Mouse (Mus musculus): Measurements from ENCODE around the gene Galnt2. TPM values are rescaled to one million over a fixed set of nuclear protein-coding genes. Genes with fewer than 3 reads are reported as not detected.

Galnt2 gene
- polyA plus RNA-seq, 1 experiment from 2014 or later: 46.4 TPM

DNA sequence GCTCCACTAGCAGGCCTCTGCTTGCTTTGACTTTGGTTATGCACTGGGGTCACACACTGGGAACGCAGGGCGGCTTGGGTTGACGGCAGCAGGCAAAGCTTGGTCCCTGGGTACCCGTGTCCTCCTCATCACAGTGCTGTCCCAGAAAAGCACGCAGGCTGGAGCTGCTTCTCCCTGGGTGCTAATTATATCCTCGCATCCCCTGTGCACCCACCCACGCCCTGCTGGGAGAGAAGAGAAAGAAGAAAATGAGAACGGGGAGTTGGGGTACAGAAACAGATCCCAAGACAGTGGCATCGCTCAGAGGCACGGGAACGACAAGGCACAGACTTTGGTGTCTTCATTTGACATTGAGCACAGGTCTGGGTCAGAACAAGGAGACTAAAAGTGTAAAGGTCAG is 158.3 kb downstream of the Galnt2 start:
- no peak overlapping the region for H3K4me2 ChIP-seq (ENCODE audit: low read depth, low read length)
- no peak overlapping the region for H3K4me3 ChIP-seq (ENCODE audit: low read length)
- no peaks in the 10 kb centered on the region for H3K27me3 ChIP-seq (ENCODE audit: control insufficient read depth, insufficient read depth, low read depth, low read length)
- H3K9ac ChIP-seq (ENCODE audit: low read length): no peak overlapping the region
- WGBS: 80% methylated on average over 11 of the region's 11 CpGs
- H3K4me1 ChIP-seq (replicated peaks; ENCODE audit: control insufficient read depth, insufficient read depth, low read length): no peaks in the 10 kb centered on the region
- no peaks in the 10 kb centered on the region for H3K9me3 ChIP-seq (ENCODE audit: control insufficient read depth, low read length)
- ATAC-seq (ENCODE audit: low read depth): no peak
- no peaks in the 10 kb centered on the region for H3K36me3 ChIP-seq (ENCODE audit: control insufficient read depth, insufficient read depth, low read length)
- H3K27ac ChIP-seq (ENCODE audit: low read length): no peak overlapping the region

DNA sequence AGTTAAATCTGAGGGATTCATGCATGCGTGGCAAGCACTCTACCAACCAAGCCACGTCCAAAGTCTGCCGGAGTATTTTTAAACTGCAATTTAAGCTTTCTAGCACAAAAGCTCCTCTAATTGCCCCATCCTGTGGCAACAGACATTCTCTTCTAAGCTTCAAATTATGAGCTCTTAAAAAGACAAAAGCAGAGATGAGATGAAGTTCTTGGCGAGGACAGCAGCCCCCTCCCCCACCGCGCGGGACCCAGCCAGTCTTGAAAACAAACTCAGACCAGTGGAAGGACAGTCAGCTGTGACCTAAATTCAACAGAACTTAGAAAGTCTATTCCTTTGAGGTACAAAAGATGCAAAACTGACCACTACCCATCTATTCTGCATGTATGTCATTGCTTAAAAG is 160.0 kb downstream of the Galnt2 start:
- Histone ChIP-seq H3K4me3 (ENCODE audit: low read length) (no peak overlapping the region), H3K27ac (ENCODE audit: low read length) (no peak overlapping the region), H3K4me2 (ENCODE audit: low read depth, low read length) (no peak overlapping the region), H3K9me3 (ENCODE audit: control insufficient read depth, low read length) (no peaks in the 10 kb centered on the region), H3K4me1 (replicated peaks; ENCODE audit: control insufficient read depth, insufficient read depth, low read length) (0 out of 2 replicates have a peak, but pooled peaks cover 3% of the 10 kb centered on the region), H3K36me3 (ENCODE audit: control insufficient read depth, insufficient read depth, low read length) (no peaks in the 10 kb centered on the region), H3K27me3 (ENCODE audit: control insufficient read depth, insufficient read depth, low read depth, low read length) (no peaks in the 10 kb centered on the region), H3K9ac (ENCODE audit: low read length) (no peak overlapping the region)
- WGBS: 80% methylated on average over 7 of the region's 7 CpGs
- ATAC-seq (ENCODE audit: low read depth): no peak

DNA sequence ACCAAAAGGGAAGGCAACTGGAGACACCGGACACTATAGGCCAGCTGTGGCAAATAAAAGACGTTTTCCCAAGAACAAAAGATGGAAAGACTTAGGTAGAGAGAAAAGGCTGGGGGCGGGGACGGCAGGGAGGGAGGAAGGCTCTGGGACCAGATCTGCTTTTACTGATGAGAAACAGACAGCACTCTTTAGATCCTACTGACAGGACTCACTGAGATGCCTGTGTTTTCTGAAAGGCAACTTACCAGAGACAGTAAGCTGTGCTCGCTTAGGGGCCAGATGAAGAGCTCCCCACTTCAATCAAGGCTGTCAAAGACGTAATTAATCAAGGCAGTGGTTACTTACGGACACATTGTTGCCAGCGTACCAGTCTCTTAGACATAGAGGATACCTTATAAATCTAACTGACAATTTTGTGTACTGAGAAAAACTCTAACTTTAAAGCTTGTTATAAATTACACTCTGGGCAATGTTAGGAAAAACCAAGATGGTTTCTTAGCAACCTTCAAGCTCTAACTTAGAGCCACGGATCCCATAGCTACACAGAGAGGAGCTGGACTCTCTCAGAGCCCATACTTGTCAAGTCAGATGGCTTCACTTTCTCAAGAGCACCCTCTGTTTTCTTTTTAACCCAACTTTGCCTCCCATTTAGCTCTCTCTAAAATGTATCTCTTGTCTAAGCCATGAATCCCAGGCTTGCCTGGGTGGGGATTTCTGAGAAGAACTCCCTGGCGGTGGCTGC is 161.3 kb downstream of the Galnt2 start:
- Histone ChIP-seq H3K9me3 (ENCODE audit: control insufficient read depth, low read length) (no peaks in the 10 kb centered on the region), H3K4me2 (ENCODE audit: low read depth, low read length) (no peak overlapping the region), H3K4me3 (ENCODE audit: low read length) (no peak overlapping the region), H3K36me3 (ENCODE audit: control insufficient read depth, insufficient read depth, low read length) (no peaks in the 10 kb centered on the region), H3K4me1 (replicated peaks; ENCODE audit: control insufficient read depth, insufficient read depth, low read length) (peaks cover 7% of the 10 kb centered on the region; the same call in 1 of the 2 replicates), H3K9ac (ENCODE audit: low read length) (no peak overlapping the region), H3K27me3 (ENCODE audit: control insufficient read depth, insufficient read depth, low read depth, low read length) (no peaks in the 10 kb centered on the region), H3K27ac (ENCODE audit: low read length) (no peak overlapping the region)
- 58% methylated on average over 10 of the region's 10 CpGs for WGBS
- no peak for ATAC-seq (ENCODE audit: low read depth)

DNA sequence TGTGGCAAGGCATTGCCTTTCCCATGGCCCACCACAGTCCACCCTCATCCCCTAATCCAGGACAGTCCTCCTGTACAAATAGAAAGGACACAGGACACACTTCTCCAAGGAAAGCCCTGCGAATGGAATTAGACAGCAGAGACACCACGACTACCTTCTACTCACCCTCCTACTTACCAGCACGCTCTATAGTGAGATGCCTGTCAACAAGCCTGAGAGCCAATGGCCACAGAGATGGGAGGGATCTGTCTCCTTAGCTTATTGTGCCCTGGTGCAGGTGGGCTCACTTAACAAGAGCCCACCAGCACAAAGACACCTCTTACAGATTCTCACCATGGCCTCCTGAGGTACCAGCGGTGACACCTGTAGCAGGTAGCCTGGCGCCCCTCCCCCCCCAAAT is 161.8 kb downstream of the Galnt2 start:
- Histone ChIP-seq H3K9me3 (ENCODE audit: control insufficient read depth, low read length) (no peaks in the 10 kb centered on the region), H3K4me1 (replicated peaks; ENCODE audit: control insufficient read depth, insufficient read depth, low read length) (peaks cover 12% of the 10 kb centered on the region; the same call in 1 of the 2 replicates), H3K9ac (ENCODE audit: low read length) (no peak overlapping the region), H3K27ac (ENCODE audit: low read length) (no peak overlapping the region), H3K4me3 (ENCODE audit: low read length) (no peak overlapping the region), H3K27me3 (ENCODE audit: control insufficient read depth, insufficient read depth, low read depth, low read length) (no peaks in the 10 kb centered on the region), H3K36me3 (ENCODE audit: control insufficient read depth, insufficient read depth, low read length) (no peaks in the 10 kb centered on the region), H3K4me2 (ENCODE audit: low read depth, low read length) (no peak overlapping the region)
- 72% methylated on average over 5 of the region's 5 CpGs for WGBS
- ATAC-seq (ENCODE audit: low read depth): no peak

DNA sequence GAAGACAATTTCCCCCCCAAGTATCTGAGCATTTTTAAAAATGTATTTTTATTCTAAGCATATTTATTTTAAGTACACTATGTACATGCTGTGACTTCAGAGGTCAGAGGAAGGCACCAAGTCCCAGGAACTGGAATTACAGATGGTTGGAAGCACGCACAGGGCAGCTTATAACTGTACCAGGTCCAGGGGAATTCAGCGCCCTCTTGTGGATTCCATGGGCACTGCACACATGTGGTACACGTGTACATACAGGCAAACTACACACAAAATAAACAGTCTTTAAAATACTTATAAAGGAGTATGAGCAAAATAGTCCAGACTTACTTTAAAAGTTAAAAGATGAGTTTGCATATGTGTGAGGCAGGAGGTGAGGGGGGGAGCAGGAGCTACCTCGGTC is 162.7 kb downstream of the Galnt2 start:
- H3K36me3 ChIP-seq (ENCODE audit: control insufficient read depth, insufficient read depth, low read length): no peaks in the 10 kb centered on the region
- no peak overlapping the region for H3K9ac ChIP-seq (ENCODE audit: low read length)
- peaks cover 15% of the 10 kb centered on the region for H3K4me1 ChIP-seq (replicated peaks; ENCODE audit: control insufficient read depth, insufficient read depth, low read length)
- H3K4me2 ChIP-seq (ENCODE audit: low read depth, low read length): no peak overlapping the region
- H3K9me3 ChIP-seq (ENCODE audit: control insufficient read depth, low read length): no peaks in the 10 kb centered on the region
- H3K27me3 ChIP-seq (ENCODE audit: control insufficient read depth, insufficient read depth, low read depth, low read length): no peaks in the 10 kb centered on the region
- no peak overlapping the region for H3K27ac ChIP-seq (ENCODE audit: low read length)
- ATAC-seq (ENCODE audit: low read depth): no peak
- no peak overlapping the region for H3K4me3 ChIP-seq (ENCODE audit: low read length)
- 84% methylated on average over 4 of the region's 4 CpGs for WGBS

DNA sequence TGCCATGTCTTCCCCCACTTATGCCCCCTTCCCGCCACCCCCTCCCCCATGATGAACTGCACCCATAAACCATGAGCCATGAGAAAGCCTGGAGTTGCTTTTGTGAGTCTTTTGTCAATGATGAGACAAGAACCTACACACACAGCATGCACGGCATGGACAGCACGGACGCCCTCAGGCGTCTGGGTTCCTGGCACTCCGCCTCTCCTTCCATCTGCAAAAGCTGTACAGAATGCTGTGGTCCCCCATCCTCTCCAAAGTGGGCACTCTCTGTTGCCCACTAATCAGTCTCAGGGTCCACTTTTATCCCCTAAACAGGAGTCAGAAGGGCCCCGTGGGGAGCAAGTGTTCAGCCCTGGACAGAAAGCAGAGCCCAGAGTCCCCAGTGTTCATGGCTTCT is 163.8 kb downstream of the Galnt2 start:
- Histone ChIP-seq H3K36me3 (ENCODE audit: control insufficient read depth, insufficient read depth, low read length) (no peaks in the 10 kb centered on the region), H3K4me1 (replicated peaks; ENCODE audit: control insufficient read depth, insufficient read depth, low read length) (peaks cover 15% of the 10 kb centered on the region), H3K4me3 (ENCODE audit: low read length) (no peak overlapping the region), H3K9me3 (ENCODE audit: control insufficient read depth, low read length) (no peaks in the 10 kb centered on the region), H3K27ac (ENCODE audit: low read length) (peak overlapping the region; percentile 36), H3K9ac (ENCODE audit: low read length) (no peak overlapping the region), H3K4me2 (ENCODE audit: low read depth, low read length) (no peak overlapping the region), H3K27me3 (ENCODE audit: control insufficient read depth, insufficient read depth, low read depth, low read length) (no peaks in the 10 kb centered on the region)
- WGBS: 54% methylated on average over 7 of the region's 7 CpGs
- peak; percentile 10; the same call in 1 of the 2 replicates for ATAC-seq (ENCODE audit: low read depth)

Other genes starting within 250 kb of the Galnt2 start
- gene Abcb10, start 248.3 kb upstream of the Galnt2 start, polyA plus RNA-seq (2015; fragmentation: Nextera tagmentation; extraction: Ambion mirVana): 13.8 and 14.3 TPM in 2 replicates
- 29.3 and 30.9 TPM in 2 replicates for gene Taf5l, start 210.0 kb upstream of the Galnt2 start, polyA plus RNA-seq (2015; fragmentation: Nextera tagmentation; extraction: Ambion mirVana)
- gene Urb2, start 209.9 kb upstream of the Galnt2 start, polyA plus RNA-seq (2015; fragmentation: Nextera tagmentation; extraction: Ambion mirVana): 4.0 and 4.6 TPM in 2 replicates
- 1.9 and 2.2 TPM in 2 replicates for gene Pgbd5, start 208.3 kb downstream of the Galnt2 start, polyA plus RNA-seq (2015; fragmentation: Nextera tagmentation; extraction: Ambion mirVana)

Data from lung, embryonic 16.5 days (tissue).